Mouse (Mus musculus) ES-E14 (cell line): ENCODE measurements around the gene Gipc2.

Source experiments
- CHD2 ChIP-seq: IDR thresholded peaks from 2 replicates; pipeline ENCODE4 v1.6.1; 2014; ENCODE audit warnings: mild to moderate bottlenecking, low read depth, low read length, inconsistent platforms
- HCFC1 ChIP-seq: IDR thresholded peaks from 2 replicates; pipeline ENCODE4 v1.6.1; 2012; ENCODE audit warnings: low read length, inconsistent platforms, borderline replicate concordance; ENCODE audit not compliant: insufficient read depth
- MAFK ChIP-seq: IDR thresholded peaks from 2 replicates; pipeline ENCODE4 v1.6.1; 2014; ENCODE audit warnings: mild to moderate bottlenecking, low read depth, low read length, inconsistent platforms; ENCODE audit not compliant: insufficient read depth
- ZC3H11A ChIP-seq: IDR thresholded peaks from 2 replicates; pipeline ENCODE4 v1.6.1; 2012; ENCODE audit warnings: low read depth, mild to moderate bottlenecking, inconsistent platforms, low read length, borderline replicate concordance
- ZNF384 ChIP-seq: IDR thresholded peaks from 2 replicates; pipeline ENCODE4 v1.6.1; 2012; ENCODE audit warnings: low read depth, low read length, inconsistent platforms

- no peak for TF ChIP-seq ZC3H11A
- TF ChIP-seq HCFC1, result no peak
- TF ChIP-seq ZNF384, result no peak
- no peak for TF ChIP-seq MAFK
- TF ChIP-seq CHD2, result no peak
Observed at GRCm38 (mm10) chr3:152207156-152207555, 41.1 kb upstream of the Gipc2 start.
